Mouse (Mus musculus): ENCODE data around the gene Fbxo46. TPM values are rescaled to one million over a fixed set of nuclear protein-coding genes. Genes with fewer than 3 reads are reported as not detected.

Gene Fbxo46
- polyA plus RNA-seq, 1 experiment from 2014 or later: 5.1 TPM

- H3K9ac ChIP-seq (ENCODE audit: low read depth, low read length): no peak overlapping the region
- peak; percentile 87 for TF ChIP-seq CTCF (IDR thresholded peaks at IDR 0.05; ENCODE audit: low read depth)
- no peaks in the 10 kb centered on the region; the same call in none of the 2 replicates for H3K4me1 ChIP-seq (replicated peaks; ENCODE audit: control insufficient read depth, insufficient read depth, low read length)
- 45% methylated on average over 10 of the region's 10 CpGs for WGBS
- no peaks in the 10 kb centered on the region for H3K27me3 ChIP-seq (replicated peaks; ENCODE audit: control insufficient read depth, insufficient read depth, low read length)
- peaks cover 11% of the 10 kb centered on the region for H3K36me3 ChIP-seq (ENCODE audit: control insufficient read depth, insufficient read depth)
- no peaks in the 10 kb centered on the region for H3K9me3 ChIP-seq (ENCODE audit: control insufficient read depth)
- H3K4me2 ChIP-seq (replicated peaks; ENCODE audit: low read depth): no peak overlapping the region
- H3K4me3 ChIP-seq (ENCODE audit: low read depth, low read length): no peak overlapping the region
- no peak for ATAC-seq
- no peak overlapping the region for H3K27ac ChIP-seq (ENCODE audit: low read depth, low read length)
These were observed 30.8 kb upstream of the Fbxo46 start for GRCm38 (mm10) chr7:19088813-19089212.

- Histone ChIP-seq H3K4me3 (ENCODE audit: low read depth, low read length) (no peak overlapping the region), H3K36me3 (ENCODE audit: control insufficient read depth, insufficient read depth) (peaks cover 11% of the 10 kb centered on the region), H3K4me1 (replicated peaks; ENCODE audit: control insufficient read depth, insufficient read depth, low read length) (peaks cover 3% of the 10 kb centered on the region), H3K9me3 (ENCODE audit: control insufficient read depth) (no peaks in the 10 kb centered on the region), H3K9ac (ENCODE audit: low read depth, low read length) (no peak overlapping the region), H3K27me3 (replicated peaks; ENCODE audit: control insufficient read depth, insufficient read depth, low read length) (no peaks in the 10 kb centered on the region), H3K4me2 (replicated peaks; ENCODE audit: low read depth) (no peak overlapping the region), H3K27ac (ENCODE audit: low read depth, low read length) (no peak overlapping the region)
- 69% methylated on average over 17 of the region's 17 CpGs for WGBS
- no peak for ATAC-seq
- no peak for TF ChIP-seq CTCF (IDR thresholded peaks at IDR 0.05; ENCODE audit: low read depth)
These were observed 27.7 kb upstream of the Fbxo46 start for GRCm38 (mm10) chr7:19091913-19092312.

GRCm38 (mm10) chr7:19092381-19093173 lies 27.1 kb upstream of the Fbxo46 start:
- Histone ChIP-seq H3K27me3 (replicated peaks; ENCODE audit: control insufficient read depth, insufficient read depth, low read length) (no peaks in the 10 kb centered on the region), H3K9me3 (ENCODE audit: control insufficient read depth) (no peaks in the 10 kb centered on the region), H3K4me2 (replicated peaks; ENCODE audit: low read depth) (peak overlapping the region; percentile 95), H3K27ac (ENCODE audit: low read depth, low read length) (no peak overlapping the region; the same call in 1 of the 2 replicates), H3K4me1 (replicated peaks; ENCODE audit: control insufficient read depth, insufficient read depth, low read length) (peaks cover 6% of the 10 kb centered on the region), H3K9ac (ENCODE audit: low read depth, low read length) (no peak overlapping the region), H3K36me3 (ENCODE audit: control insufficient read depth, insufficient read depth) (peaks cover 7% of the 10 kb centered on the region; the same call in 1 of the 2 replicates), H3K4me3 (ENCODE audit: low read depth, low read length) (peak overlapping the region; percentile 63)
- no peak for ATAC-seq
- WGBS: 18% methylated on average over 38 of the region's 38 CpGs
- no peak for TF ChIP-seq CTCF (IDR thresholded peaks at IDR 0.05; ENCODE audit: low read depth)

GRCm38 (mm10) chr7:19093174-19093521 lies 26.5 kb upstream of the Fbxo46 start:
- no peaks in the 10 kb centered on the region for H3K9me3 ChIP-seq (ENCODE audit: control insufficient read depth)
- H3K27me3 ChIP-seq (replicated peaks; ENCODE audit: control insufficient read depth, insufficient read depth, low read length): no peaks in the 10 kb centered on the region
- H3K4me3 ChIP-seq (ENCODE audit: low read depth, low read length): peak overlapping the region; percentile 63
- peak; percentile 52 for ATAC-seq
- peak; percentile 92 for TF ChIP-seq CTCF (IDR thresholded peaks at IDR 0.05; ENCODE audit: low read depth)
- under 1% methylated on average over 13 of the region's 15 CpGs for WGBS
- no peak overlapping the region for H3K27ac ChIP-seq (ENCODE audit: low read depth, low read length)
- H3K9ac ChIP-seq (ENCODE audit: low read depth, low read length): no peak overlapping the region
- peaks cover 6% of the 10 kb centered on the region for H3K4me1 ChIP-seq (replicated peaks; ENCODE audit: control insufficient read depth, insufficient read depth, low read length)
- peaks cover 7% of the 10 kb centered on the region; the same call in 1 of the 2 replicates for H3K36me3 ChIP-seq (ENCODE audit: control insufficient read depth, insufficient read depth)
- peak overlapping the region; percentile 95 for H3K4me2 ChIP-seq (replicated peaks; ENCODE audit: low read depth)

- no peaks in the 10 kb centered on the region for H3K9me3 ChIP-seq (ENCODE audit: control insufficient read depth)
- H3K27ac ChIP-seq (ENCODE audit: low read depth, low read length): peak overlapping the region; percentile 93
- H3K4me3 ChIP-seq (ENCODE audit: low read depth, low read length): peak overlapping the region; percentile 63
- no peaks in the 10 kb centered on the region for H3K27me3 ChIP-seq (replicated peaks; ENCODE audit: control insufficient read depth, insufficient read depth, low read length)
- peaks cover 7% of the 10 kb centered on the region; the same call in 1 of the 2 replicates for H3K36me3 ChIP-seq (ENCODE audit: control insufficient read depth, insufficient read depth)
- peak overlapping the region; percentile 81 for H3K9ac ChIP-seq (ENCODE audit: low read depth, low read length)
- under 1% methylated on average over 45 of the region's 45 CpGs for WGBS
- no peak for TF ChIP-seq CTCF (IDR thresholded peaks at IDR 0.05; ENCODE audit: low read depth)
- ATAC-seq: peak; percentile 78
- H3K4me2 ChIP-seq (replicated peaks; ENCODE audit: low read depth): peak overlapping the region; percentile 95
- H3K4me1 ChIP-seq (replicated peaks; ENCODE audit: control insufficient read depth, insufficient read depth, low read length): peaks cover 6% of the 10 kb centered on the region
These were observed 25.9 kb upstream of the Fbxo46 start for GRCm38 (mm10) chr7:19093537-19094385.

- H3K27ac ChIP-seq (ENCODE audit: low read depth, low read length): peak within 1 kb of the TSS; percentile 93
- peak within 1 kb of the TSS; percentile 63 for H3K4me3 ChIP-seq (ENCODE audit: low read depth, low read length)
- H3K4me2 ChIP-seq (replicated peaks; ENCODE audit: low read depth): peak within 1 kb of the TSS; percentile 95
- peaks cover 6% of the 10 kb centered on the region for H3K4me1 ChIP-seq (replicated peaks; ENCODE audit: control insufficient read depth, insufficient read depth, low read length)
- H3K9me3 ChIP-seq (ENCODE audit: control insufficient read depth): no peaks in the 10 kb centered on the region
- H3K36me3 ChIP-seq (ENCODE audit: control insufficient read depth, insufficient read depth): peaks cover 7% of the 10 kb centered on the region; the same call in 1 of the 2 replicates
- H3K9ac ChIP-seq (ENCODE audit: low read depth, low read length): peak within 1 kb of the TSS; percentile 81
- peak; percentile 28; the same call in 1 of the 2 replicates for ATAC-seq
- H3K27me3 ChIP-seq (replicated peaks; ENCODE audit: control insufficient read depth, insufficient read depth, low read length): no peaks in the 10 kb centered on the region
- no peak for TF ChIP-seq CTCF (IDR thresholded peaks at IDR 0.05; ENCODE audit: low read depth)
- 1% methylated on average over 25 of the region's 36 CpGs for WGBS
These were observed 25.2 kb upstream of the Fbxo46 start, which contains the start of gene Six5 for GRCm38 (mm10) chr7:19094471-19094825. Six5 (plus strand) TSS chr7:19094594.

Measured in intestine, postnatal 0 days (tissue).